In the genomic region with DNA sequence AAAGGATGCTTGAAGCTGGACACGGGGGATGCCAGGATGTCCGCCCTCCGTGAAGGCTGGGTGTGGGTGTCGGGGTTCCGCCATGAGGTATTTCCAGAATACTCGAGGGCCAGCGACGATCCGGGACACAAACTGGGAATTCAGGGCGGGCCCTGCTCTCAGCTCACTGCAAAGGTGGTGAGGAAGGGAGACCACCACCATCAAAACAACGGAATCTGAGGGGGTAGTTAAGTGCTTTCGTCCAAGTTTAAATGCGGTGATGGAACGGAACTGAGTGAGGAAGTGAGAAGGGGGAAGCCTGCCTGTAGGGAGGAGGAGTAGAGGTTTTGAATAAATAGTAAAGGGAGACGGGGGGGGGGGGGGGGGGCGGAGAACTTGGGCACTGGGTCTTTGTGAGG, we compare ENCODE assay signal across 8 mouse cellular contexts. TPM values are rescaled to one million over a fixed set of nuclear protein-coding genes. Genes with fewer than 3 reads are reported as not detected.
DNase-seq lines count a peak whose midpoint lies in the region; ATAC-seq and TF ChIP-seq lines count a peak whose summit lies in the region.

No protein-coding gene starts in this region.

- WGBS in heart, embryonic 12.5 days: under 1% methylated on average over 15 of the region's 16 CpGs
- WGBS in hindbrain, embryonic 12.5 days: 1% methylated on average over 16 of the region's 16 CpGs
- WGBS in midbrain, embryonic 10.5 days: under 1% methylated on average over 15 of the region's 16 CpGs

- peak overlapping the region; percentile 88 for H3K4me3 ChIP-seq in heart, embryonic 12.5 days
- H3K4me3 ChIP-seq in G1E (ENCODE audit: low read depth, low read length): peak overlapping the region; percentile 94
- H3K4me3 ChIP-seq in hindbrain, embryonic 12.5 days: peak overlapping the region; percentile 89
- peak overlapping the region; percentile 79 for H3K4me3 ChIP-seq in midbrain, embryonic 10.5 days

- no peaks in the 10 kb centered on the region for H3K27me3 ChIP-seq in heart, embryonic 12.5 days (replicated peaks)
- H3K27me3 ChIP-seq in G1E (ENCODE audit: insufficient read depth, low read length): no peaks in the 10 kb centered on the region
- H3K27me3 ChIP-seq in hindbrain, embryonic 12.5 days: no peaks in the 10 kb centered on the region
- no peaks in the 10 kb centered on the region for H3K27me3 ChIP-seq in midbrain, embryonic 10.5 days (ENCODE audit: low read depth, poor library complexity, severe bottlenecking)

- H3K9me3 ChIP-seq in heart, embryonic 12.5 days (replicated peaks): no peaks in the 10 kb centered on the region
- no peaks in the 10 kb centered on the region for H3K9me3 ChIP-seq in G1E (replicated peaks)
- H3K9me3 ChIP-seq in hindbrain, embryonic 12.5 days (replicated peaks): no peaks in the 10 kb centered on the region
- H3K9me3 ChIP-seq in midbrain, embryonic 10.5 days (replicated peaks): no peaks in the 10 kb centered on the region

- peaks cover 19% of the 10 kb centered on the region; the same call in 1 of the 2 replicates for H3K36me3 ChIP-seq in heart, embryonic 12.5 days
- H3K36me3 ChIP-seq in G1E (replicated peaks): peaks cover 51% of the 10 kb centered on the region
- H3K36me3 ChIP-seq in hindbrain, embryonic 12.5 days: no peaks in the 10 kb centered on the region; the same call in 1 of the 2 replicates
- peaks cover 30% of the 10 kb centered on the region for H3K36me3 ChIP-seq in midbrain, embryonic 10.5 days

- H3K4me2 ChIP-seq in heart, embryonic 12.5 days: peak overlapping the region; percentile 73
- H3K4me2 ChIP-seq in hindbrain, embryonic 12.5 days (replicated peaks): peak overlapping the region; percentile 76

- peak overlapping the region; percentile 92 for H3K9ac ChIP-seq in heart, embryonic 12.5 days
- peak overlapping the region; percentile 84 for H3K9ac ChIP-seq in hindbrain, embryonic 12.5 days

- H3K27ac ChIP-seq in heart, embryonic 12.5 days (ENCODE audit: poor library complexity, severe bottlenecking): peak overlapping the region; percentile 17; the same call in 1 of the 2 replicates
- H3K27ac ChIP-seq in hindbrain, embryonic 12.5 days: peak overlapping the region; percentile 86
- peak overlapping the region; percentile 93 for H3K27ac ChIP-seq in midbrain, embryonic 10.5 days (replicated peaks)

- peak; percentile 23; the same call in 1 of the 2 replicates for ATAC-seq in heart, embryonic 12.5 days (ENCODE audit: insufficient number of reproducible peaks, low FRiP score)
- ATAC-seq in G1E (ENCODE audit: extremely low read depth, insufficient number of reproducible peaks, low FRiP score, poor library complexity, severe bottlenecking): no peak
- peak; percentile 75 for ATAC-seq in hindbrain, embryonic 12.5 days (ENCODE audit: low FRiP score)
- no peak for ATAC-seq in activated CD4-positive, CD25-positive, alpha-beta regulatory T cell, adult 4 months

- DNase-seq in heart, adult 9 months (ENCODE audit: low spot score in 2 of 2): no peak
- peak; percentile 26 for DNase-seq in G1E (ENCODE audit: low spot score)
- no peak for DNase-seq in midbrain, embryonic 10.5 days (ENCODE audit: low spot score)
- no peak for DNase-seq in frontal cortex, postnatal 25 days (ENCODE audit: low spot score in 2 of 2)
- no peak for DNase-seq in urinary bladder, adult 2 months (ENCODE audit: low spot score)

- TF ChIP-seq CTCF in G1E (IDR thresholded peaks at IDR 0.05; ENCODE audit: low read depth, low read length): no peak

- peaks cover 15% of the 10 kb centered on the region for H3K4me1 ChIP-seq in heart, embryonic 12.5 days (replicated peaks)
- peaks cover 22% of the 10 kb centered on the region for H3K4me1 ChIP-seq in G1E (ENCODE audit: insufficient read depth, low read depth, low read length)
- peaks cover 16% of the 10 kb centered on the region for H3K4me1 ChIP-seq in hindbrain, embryonic 12.5 days
- peaks cover 20% of the 10 kb centered on the region for H3K4me1 ChIP-seq in midbrain, embryonic 10.5 days

RNA-seq across cellular contexts. Expression of gene Mfap3, which starts 0.3 kb away (rescaled TPM):
- polyA plus RNA-seq in heart, embryonic 12.5 days (2016; fragmentation: Nextera tagmentation; extraction: Ambion mirVana): 31.2 and 33.5 TPM in 2 replicates
- total RNA-seq in G1E (2014; fragmentation: Nextera tagmentation) (35.7 and 36.6 TPM in 2 replicates), G1E (2017) (27.2 and 29.4 TPM in 2 replicates)
- 1.1 and 1.6 TPM in 2 replicates for polyA plus RNA-seq in G1E (2012)
- polyA plus RNA-seq in hindbrain, embryonic 12.5 days (2016; fragmentation: Nextera tagmentation; extraction: Ambion mirVana): 57.6 and 59.7 TPM in 2 replicates
- polyA plus RNA-seq in midbrain, embryonic 10.5 days (2016; fragmentation: Nextera tagmentation; extraction: Ambion mirVana): 57.8 and 57.9 TPM in 2 replicates
- 20.7 and 21.0 TPM in 2 replicates for polyA plus RNA-seq in urinary bladder, adult 2 months (2012; rRNA removed)
- polyA plus RNA-seq in activated CD4-positive, CD25-positive, alpha-beta regulatory T cell, adult 4 months (2017; shearing (Covaris generic)): 10 to 100 TPM; 32.1 to 36.8 TPM

RNA-seq across cellular contexts. Expression of gene Fam114a2, which starts 0.3 kb away (rescaled TPM):
- polyA plus RNA-seq in heart, embryonic 12.5 days (2016; fragmentation: Nextera tagmentation; extraction: Ambion mirVana): 67.8 and 69.4 TPM in 2 replicates
- 42.0 and 55.9 TPM in 2 replicates for total RNA-seq in G1E (2014; fragmentation: Nextera tagmentation)
- total RNA-seq in G1E (2017): 41.2 and 44.7 TPM in 2 replicates
- polyA plus RNA-seq in G1E (2012): 2.2 and 2.7 TPM in 2 replicates
- 86.3 and 88.2 TPM in 2 replicates for polyA plus RNA-seq in hindbrain, embryonic 12.5 days (2016; fragmentation: Nextera tagmentation; extraction: Ambion mirVana)
- 71.8 and 81.6 TPM in 2 replicates for polyA plus RNA-seq in midbrain, embryonic 10.5 days (2016; fragmentation: Nextera tagmentation; extraction: Ambion mirVana)
- polyA plus RNA-seq in urinary bladder, adult 2 months (2012; rRNA removed): 51.1 and 58.6 TPM in 2 replicates
- 100 to 1,000 TPM in 1 of 2 experiments, 10 to 100 TPM in 1; 54.6 to 103 TPM for polyA plus RNA-seq in activated CD4-positive, CD25-positive, alpha-beta regulatory T cell, adult 4 months (2017; shearing (Covaris generic))

Comparison
In these comparisons a context has a peak if more than half of its experiments do, and no peak if none do; other contexts are left out.
1. ATAC-seq: peak in heart, embryonic 12.5 days (single experiment) and hindbrain, embryonic 12.5 days (single experiment); none in G1E (single experiment) and activated CD4-positive, CD25-positive, alpha-beta regulatory T cell, adult 4 months (single experiment).
2. H3K27ac ChIP-seq: peak in every context shown above with its lines; median percentile 93 in midbrain, embryonic 10.5 days; 86 in hindbrain, embryonic 12.5 days; 17 in heart, embryonic 12.5 days.
3. RNA of gene Fam114a2, which starts 0.3 kb away (polyA plus RNA-seq): 54.6 to 103 TPM in activated CD4-positive, CD25-positive, alpha-beta regulatory T cell, adult 4 months, 86.3 to 88.2 TPM in hindbrain, embryonic 12.5 days, 71.8 to 81.6 TPM in midbrain, embryonic 10.5 days, 67.8 to 69.4 TPM in heart, embryonic 12.5 days and 51.1 to 58.6 TPM in urinary bladder, adult 2 months; 2.2 to 2.7 TPM in G1E; every median in the first group is over 10 times any median in the second.
4. Peak in every context shown above with its lines, with median percentiles within 50 percentile points of each other: H3K4me3 ChIP-seq.